Mouse (Mus musculus) embryonic fibroblast, embryonic 13.5 days (primary cell): Measurements from ENCODE around the gene Nsd2.

Source experiments
- CTCF ChIP-seq: IDR thresholded peaks from 2 replicates; pipeline ENCODE4 v1.5.1; 2011; ENCODE audit warnings: mild to moderate bottlenecking, control low read depth, low read length, moderate library complexity, borderline replicate concordance; ENCODE audit not compliant: insufficient read depth
- POLR2A ChIP-seq: IDR thresholded peaks from 2 replicates; pipeline ENCODE4 v1.6.1; 2011; ENCODE audit warnings: low read depth, mild to moderate bottlenecking, control low read depth, low read length, moderate library complexity

- TF ChIP-seq POLR2A (no peak), CTCF (no peak)
These were observed 80.8 kb downstream of the Nsd2 start for GRCm38 (mm10) chr5:33901278-33901677.
